ENCODE assay signal across 12 mouse cellular contexts in the genomic region with DNA sequence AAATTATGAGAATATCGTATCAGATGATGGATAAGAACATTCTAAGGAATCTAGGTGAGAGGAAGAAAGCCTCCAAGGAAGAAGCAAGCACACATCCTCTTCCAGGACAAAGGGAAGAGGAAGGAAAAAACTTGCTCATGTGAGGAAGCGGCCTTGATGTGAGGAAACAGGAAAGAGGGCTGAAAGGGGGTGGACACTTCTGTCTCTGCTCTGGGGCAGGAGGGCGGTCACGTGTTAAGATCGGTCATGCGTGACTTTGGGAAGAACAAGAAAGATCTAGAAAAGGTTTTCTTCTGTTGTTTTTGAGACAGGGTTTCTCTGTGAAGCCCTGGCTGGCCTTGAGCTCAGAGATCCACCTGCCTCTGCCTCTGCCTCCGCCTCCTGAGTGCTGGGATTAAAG. TPM values are rescaled to one million over a fixed set of nuclear protein-coding genes. Genes with fewer than 3 reads are reported as not detected.
A peak's percentile ranks its signal among the peaks of the same experiment; 100 is the strongest.
DNase-seq lines count a peak whose midpoint lies in the region; TF ChIP-seq lines count a peak whose summit lies in the region.
"Had no signal": no experiment of that assay in that cellular context is flagged by ENCODE, and none has a peak within 500 bp of the region (broad histone marks: within the 10 kb centered on the region; RNA-seq: fewer than 3 reads in every experiment).

No protein-coding gene starts in this region.

- intact Hi-C loops in heart, postnatal 25 days (cut with DNase I): loop anchor here (5.0 kb wide), 1 partner anchor 36 kb away; no protein-coding TSS in a partner anchor

- H3K27ac ChIP-seq in small intestine, adult 2 months (ENCODE audit: insufficient read depth, low read depth, low read length): peak overlapping the region; percentile 12; the same call in 1 of the 2 replicates
- H3K27ac ChIP-seq: left cerebral cortex, adult 2 months; liver, embryonic 13.5 days had no signal

- peaks cover 3% of the 10 kb centered on the region; the same call in 1 of the 2 replicates for H3K36me3 ChIP-seq in small intestine, adult 2 months (ENCODE audit: control insufficient read depth, insufficient read depth, low read length)
- H3K36me3 ChIP-seq: liver, embryonic 13.5 days had no signal

- no peak for TF ChIP-seq POLR2A in lung, adult 2 months (IDR thresholded peaks at IDR 0.05; ENCODE audit: borderline replicate concordance, extremely low read depth, low read depth, low read length)
- no peak for TF ChIP-seq POLR2A in small intestine, adult 2 months (IDR thresholded peaks at IDR 0.05; ENCODE audit: low read depth, low read length)

- H3K4me3 ChIP-seq in lung, adult 2 months (replicated peaks; ENCODE audit: extremely low read depth, low read depth, low read length): no peak overlapping the region
- no peak overlapping the region for H3K4me3 ChIP-seq in small intestine, adult 2 months (ENCODE audit: low read depth, low read length)
- H3K4me3 ChIP-seq: left cerebral cortex, adult 2 months; liver, embryonic 13.5 days; myocyte had no signal

- WGBS in lung, adult 2 months: 64% methylated on average over 7 of the region's 7 CpGs
- 85% methylated on average over 7 of the region's 7 CpGs for WGBS in small intestine, adult 2 months

- peaks cover 5% of the 10 kb centered on the region; the same call in 1 of the 2 replicates for H3K4me1 ChIP-seq in lung, adult 2 months (ENCODE audit: control insufficient read depth, insufficient read depth, low read length)
- peaks cover 14% of the 10 kb centered on the region; the same call in 1 of the 2 replicates for H3K4me1 ChIP-seq in small intestine, adult 2 months (ENCODE audit: control insufficient read depth, insufficient read depth, insufficient read length, low read length)

- TF ChIP-seq CTCF in lung, adult 2 months (IDR thresholded peaks at IDR 0.05; ENCODE audit: insufficient read depth, low read length): no peak
- TF ChIP-seq CTCF in small intestine, adult 2 months (IDR thresholded peaks at IDR 0.05; ENCODE audit: extremely low read depth, insufficient read length, insufficient replicate concordance, low read depth, low read length): no peak

- no peaks in the 10 kb centered on the region for H3K27me3 ChIP-seq in small intestine, adult 2 months (ENCODE audit: control insufficient read depth, insufficient read depth, low read length)
- H3K27me3 ChIP-seq: liver, embryonic 13.5 days had no signal

- DNase-seq in heart, adult 11 months: peak; percentile 96
- no peak for DNase-seq in heart, postnatal 25 days (ENCODE audit: low spot score)
- DNase-seq in lung, postnatal 36 days: peak; percentile 23
- no peak for DNase-seq in lung, adult 2 months
- peak; percentile 63 to 77 for DNase-seq in kidney, postnatal 25 days
- no peak for DNase-seq in urinary bladder, postnatal 14 days (ENCODE audit: low spot score)
- DNase-seq in cerebellum, adult 11-12 months: no peak
- DNase-seq: cerebellum, adult 9-11 months; liver, embryonic 13.5 days had no signal

RNA-seq across cellular contexts. Expression of gene Jmjd1c, which starts 52.7 kb away (rescaled TPM):
- total RNA-seq in heart, postnatal 25 days (2021): 10 to 100 TPM; 38.5 to 40.9 TPM
- polyA plus RNA-seq in lung, adult 2 months (2012; rRNA removed): 16.4 and 19.4 TPM in 2 replicates
- polyA plus RNA-seq in small intestine, adult 2 months (2012; rRNA removed): 8.6 and 22.7 TPM in 2 replicates

RNA-seq across cellular contexts. Expression of gene Reep3, which starts 53.5 kb away (rescaled TPM):
- total RNA-seq in heart, postnatal 25 days (2021): 10 to 100 TPM; 21.4 to 22.9 TPM
- 16.7 and 26.5 TPM in 2 replicates for polyA plus RNA-seq in lung, adult 2 months (2012; rRNA removed)
- polyA plus RNA-seq in small intestine, adult 2 months (2012; rRNA removed): 7.8 and 16.4 TPM in 2 replicates

Comparison
In these comparisons a context has a peak if more than half of its experiments do, and no peak if none do; other contexts are left out.
1. DNase-seq: peak in heart, adult 11 months (single experiment), lung, postnatal 36 days (single experiment) and kidney, postnatal 25 days (2 of 2); none in heart, postnatal 25 days (single experiment), lung, adult 2 months (single experiment), urinary bladder, postnatal 14 days (single experiment) and cerebellum, adult 11-12 months (single experiment).